Mouse (Mus musculus) heart, adult 2 months (tissue): ENCODE results near the gene Rcc2.

Experiments
- CTCF ChIP-seq: fragments of 200-600 bp; IDR thresholded peaks from 2 replicates; pipeline ENCODE4 v1.8.1; 2022; ENCODE audit warnings: antibody characterized with exemption, mild to moderate bottlenecking, moderate library complexity
- EP300 ChIP-seq: fragments of 200-500 bp; IDR thresholded peaks from 2 replicates; pipeline ENCODE4 v1.6.1; 2011; ENCODE audit warnings: low read depth, low read length, control low read depth; ENCODE audit not compliant: insufficient read depth
- POLR2A ChIP-seq: fragments of 200-500 bp; IDR thresholded peaks from 2 replicates; pipeline ENCODE4 v1.6.1; 2011; ENCODE audit warnings: mild to moderate bottlenecking, low read depth, low read length, control low read depth; ENCODE audit not compliant: insufficient read depth

- no peak for TF ChIP-seq CTCF
- no peak for TF ChIP-seq EP300
- TF ChIP-seq POLR2A: no peak
Observed at GRCm38 (mm10) chr4:140680731-140681397, 19.5 kb upstream of the Rcc2 start.
